Mouse (Mus musculus) skeletal muscle tissue, adult 2 months (tissue): ENCODE measurements around the gene Olfr887.

Experiments
- DNase-seq: peaks from one replicate; pipeline ENCODE4 v3.0.0-alpha.2; 2012; ENCODE audit warnings: low read depth, low spot score

The Olfr887 gene

GRCm38 (mm10) chr9:38083772-38084171 lies at the start of gene Olfr887:
TSS of gene Olfr887 (plus strand) at chr9:38084072.
- DNase-seq: no peak

GRCm38 (mm10) chr9:38046255-38046654 lies 37.6 kb upstream of the Olfr887 start, which contains the start of gene Olfr884:
TSS of gene Olfr884 (plus strand) at chr9:38046555.
- no peak for DNase-seq

DNA sequence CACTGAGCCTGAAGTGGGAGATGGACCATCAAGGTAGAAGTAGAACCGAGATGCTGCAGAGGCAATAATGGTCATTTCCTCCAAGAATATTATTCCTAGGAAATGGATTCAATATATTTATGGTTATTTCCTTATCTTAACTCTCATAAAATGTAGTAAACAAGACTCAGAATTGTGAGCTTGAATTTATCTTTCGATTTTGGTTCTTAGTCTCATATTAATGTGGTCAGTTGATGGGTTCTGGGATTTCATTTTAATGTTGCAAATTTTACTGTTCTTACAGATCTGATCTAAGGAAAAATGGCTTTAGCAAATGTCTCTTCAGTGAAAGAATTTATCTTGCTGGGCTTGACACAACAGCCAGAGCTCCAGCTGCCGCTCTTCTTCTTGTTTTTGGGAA lies 22.9 kb upstream of the Olfr887 start, which contains the start of gene Olfr885:
Gene Olfr885 (plus strand): TSS at position 301 of the 400 bp plus-strand sequence.
- DNase-seq: no peak

DNA sequence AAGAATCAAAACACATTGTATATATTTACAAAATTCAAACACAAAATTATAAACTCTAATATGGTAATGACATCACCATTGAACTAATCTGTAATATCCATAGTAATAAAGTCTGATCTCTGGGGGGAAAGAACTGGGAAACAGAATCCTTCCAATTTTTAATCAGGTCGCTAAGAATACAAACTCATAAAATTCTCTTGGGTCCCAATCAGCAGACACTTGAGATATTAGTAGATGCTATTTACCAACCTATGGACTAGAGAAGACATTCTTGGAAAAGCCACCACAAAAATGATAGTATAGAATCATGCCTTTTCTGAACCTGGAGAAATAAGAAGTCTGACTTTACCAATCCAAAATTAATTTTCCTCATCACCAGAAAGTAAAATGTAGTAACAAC lies 24.0 kb downstream of the Olfr887 start, which contains the start of gene Olfr888:
Gene Olfr888 (plus strand): TSS at position 301 of the 400 bp plus-strand sequence.
- DNase-seq: no peak

DNA sequence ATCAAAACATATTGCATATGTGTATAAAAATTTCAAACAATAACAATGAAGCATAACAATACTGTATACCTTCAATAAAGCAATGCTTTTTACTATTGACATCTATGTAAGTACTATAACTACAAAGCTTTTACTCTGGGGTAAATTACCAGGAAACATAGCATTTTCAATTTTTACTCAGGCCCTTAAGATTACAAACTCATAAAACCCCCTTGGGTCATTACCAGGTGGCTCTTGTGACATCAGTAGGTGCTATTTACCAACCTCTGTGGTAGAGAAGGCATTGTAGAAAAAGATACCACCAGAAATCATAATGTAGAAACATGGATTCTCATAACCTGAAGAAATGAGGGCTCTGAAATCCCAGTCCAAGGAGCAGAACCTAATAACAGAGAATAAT lies 31.0 kb downstream of the Olfr887 start, which contains the start of gene Olfr889:
Gene Olfr889 (plus strand): TSS at position 301 of the 400 bp plus-strand sequence.
- DNase-seq: no peak
